Mouse (Mus musculus): Measurements from ENCODE around the gene Wnt5a. TPM values are rescaled to one million over a fixed set of nuclear protein-coding genes. Genes with fewer than 3 reads are reported as not detected.

Wnt5a gene
- polyA plus RNA-seq, 1 experiment from 2014 or later: 18.2 TPM

GRCm38 (mm10) chr14:28533876-28534275 lies 29.3 kb downstream of the Wnt5a start:
- H3K36me3 ChIP-seq: no peaks in the 10 kb centered on the region
- WGBS: 67% methylated on average over 2 of the region's 2 CpGs
- H3K9ac ChIP-seq: no peak overlapping the region
- no peaks in the 10 kb centered on the region for H3K27me3 ChIP-seq
- H3K9me3 ChIP-seq: no peaks in the 10 kb centered on the region
- no peak overlapping the region for H3K27ac ChIP-seq
- H3K4me2 ChIP-seq: no peak overlapping the region
- no peak for ATAC-seq (ENCODE audit: borderline replicate concordance, extremely low read depth, low FRiP score, low TSS enrichment)
- 0 out of 2 replicates have a peak, but pooled peaks cover 3% of the 10 kb centered on the region for H3K4me1 ChIP-seq
- no peak overlapping the region for H3K4me3 ChIP-seq

GRCm38 (mm10) chr14:28535814-28536213 lies 31.3 kb downstream of the Wnt5a start:
- Histone ChIP-seq H3K27me3 (no peaks in the 10 kb centered on the region), H3K27ac (no peak overlapping the region), H3K9ac (no peak overlapping the region), H3K4me2 (no peak overlapping the region), H3K4me1 (0 out of 2 replicates have a peak, but pooled peaks cover 3% of the 10 kb centered on the region), H3K4me3 (no peak overlapping the region), H3K36me3 (no peaks in the 10 kb centered on the region), H3K9me3 (no peaks in the 10 kb centered on the region)
- WGBS: 66% methylated on average over 4 of the region's 4 CpGs
- ATAC-seq (ENCODE audit: borderline replicate concordance, extremely low read depth, low FRiP score, low TSS enrichment): no peak

GRCm38 (mm10) chr14:28539577-28539976 lies 35.0 kb downstream of the Wnt5a start:
- Histone ChIP-seq H3K27ac (no peak overlapping the region), H3K4me3 (no peak overlapping the region), H3K4me1 (no peaks in the 10 kb centered on the region), H3K9me3 (no peaks in the 10 kb centered on the region), H3K27me3 (no peaks in the 10 kb centered on the region), H3K36me3 (no peaks in the 10 kb centered on the region), H3K4me2 (no peak overlapping the region), H3K9ac (no peak overlapping the region)
- ATAC-seq (ENCODE audit: borderline replicate concordance, extremely low read depth, low FRiP score, low TSS enrichment): no peak
- WGBS: 81% methylated on average over 6 of the region's 6 CpGs

- no peaks in the 10 kb centered on the region for H3K36me3 ChIP-seq
- no peaks in the 10 kb centered on the region for H3K9me3 ChIP-seq
- no peak overlapping the region for H3K4me3 ChIP-seq
- ATAC-seq (ENCODE audit: borderline replicate concordance, extremely low read depth, low FRiP score, low TSS enrichment): no peak
- H3K4me2 ChIP-seq: no peak overlapping the region
- WGBS: 47% methylated on average over 4 of the region's 4 CpGs
- no peak overlapping the region for H3K27ac ChIP-seq
- no peak overlapping the region for H3K9ac ChIP-seq
- H3K4me1 ChIP-seq: no peaks in the 10 kb centered on the region
- no peaks in the 10 kb centered on the region for H3K27me3 ChIP-seq
These were observed 37.7 kb downstream of the Wnt5a start for GRCm38 (mm10) chr14:28542117-28542741.

- ATAC-seq (ENCODE audit: borderline replicate concordance, extremely low read depth, low FRiP score, low TSS enrichment): no peak
- no peak overlapping the region for H3K4me2 ChIP-seq
- no peak overlapping the region for H3K9ac ChIP-seq
- WGBS: 48% methylated on average over 5 of the region's 6 CpGs
- no peaks in the 10 kb centered on the region for H3K4me1 ChIP-seq
- H3K36me3 ChIP-seq: no peaks in the 10 kb centered on the region
- H3K9me3 ChIP-seq: no peaks in the 10 kb centered on the region
- H3K4me3 ChIP-seq: no peak overlapping the region
- no peak overlapping the region for H3K27ac ChIP-seq
- no peaks in the 10 kb centered on the region for H3K27me3 ChIP-seq
These were observed 57.3 kb downstream of the Wnt5a start for GRCm38 (mm10) chr14:28561861-28562260.

Measured in lung, embryonic 15.5 days (tissue).